Mouse (Mus musculus) testis, adult 2 months (tissue): Measurements from ENCODE around the gene Gm45208. TPM values are rescaled to one million over a fixed set of nuclear protein-coding genes. Genes with fewer than 3 reads are reported as not detected.

Source experiments
- H3K27ac ChIP-seq: fragments of 200-500 bp; 2 replicates; pipeline ENCODE4 v1.5.1; 2012; ENCODE audit warnings: low read depth, low read length; ENCODE audit not compliant: control insufficient read depth, insufficient read depth
- H3K27me3 ChIP-seq: fragments of 200-500 bp; 2 replicates; pipeline ENCODE4 v1.6.1; 2012; ENCODE audit warnings: mild to moderate bottlenecking, low read length, moderate library complexity; ENCODE audit not compliant: control insufficient read depth, insufficient read depth
- H3K36me3 ChIP-seq: fragments of 200-500 bp; 2 replicates; pipeline ENCODE4 v1.6.1; 2012; ENCODE audit warnings: mild to moderate bottlenecking, low read length; ENCODE audit not compliant: control insufficient read depth, insufficient read depth
- H3K4me1 ChIP-seq: fragments of 200-500 bp; 2 replicates; pipeline ENCODE4 v1.6.1; 2012; ENCODE audit warnings: low read length; ENCODE audit not compliant: control insufficient read depth, insufficient read depth
- H3K4me3 ChIP-seq: fragments of 200-500 bp; 2 replicates; pipeline ENCODE4 v1.5.1; 2012; ENCODE audit warnings: low read depth, mild to moderate bottlenecking, low read length, moderate library complexity, mixed read lengths; ENCODE audit not compliant: control insufficient read depth
- CTCF ChIP-seq: fragments of 200-500 bp; IDR thresholded peaks from 2 replicates; pipeline ENCODE4 v1.5.1; 2012; ENCODE audit warnings: low read depth, mild to moderate bottlenecking, inconsistent platforms, low read length, moderate library complexity; ENCODE audit not compliant: control insufficient read depth, insufficient read depth, insufficient replicate concordance
- POLR2A ChIP-seq: fragments of 200-500 bp; IDR thresholded peaks from 2 replicates; pipeline ENCODE4 v1.6.1; 2012; ENCODE audit warnings: low read depth, mild to moderate bottlenecking, inconsistent platforms, low read length, moderate library complexity; ENCODE audit not compliant: control insufficient read depth
- polyA plus RNA-seq: library from polyadenylated mRNA; depleted of rRNA; stranded (reverse); fragments of >200 nt; gene quantifications from 2 replicates; pipeline ENCODE4 v1.2.3, GENCODE M21; 2012; rRNA removed

Gm45208 gene
- polyA plus RNA-seq, 1 experiment = 0.32 TPM

DNA sequence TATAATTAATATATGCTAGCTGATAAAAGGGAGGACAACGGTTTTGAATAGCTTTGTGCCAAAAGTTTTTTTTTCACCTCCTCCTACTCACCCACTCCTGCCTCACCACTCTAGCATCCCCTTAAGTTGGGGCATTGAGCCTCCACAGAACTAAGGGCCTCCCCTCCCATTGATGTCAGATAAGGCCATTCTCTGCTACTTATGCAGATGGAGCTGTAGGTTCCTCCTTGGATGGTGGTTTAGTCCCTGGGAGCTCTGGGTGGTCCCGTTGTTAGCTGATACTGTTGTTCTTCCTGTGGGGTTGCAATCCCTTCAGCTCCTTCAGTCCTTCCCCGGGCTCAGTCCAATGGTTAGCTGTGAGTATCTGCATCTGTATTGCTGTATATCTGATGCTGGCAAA, 57.2 kb downstream of the Gm45208 start:
- H3K27ac ChIP-seq = 0 out of 2 replicates have a peak overlapping the region, but pooled peaks have one; percentile 13
- no peaks in the 10 kb centered on the region for H3K27me3 ChIP-seq
- H3K36me3 ChIP-seq = no peaks in the 10 kb centered on the region
- TF ChIP-seq POLR2A (no peak), CTCF (no peak)
- H3K4me1 ChIP-seq = no peaks in the 10 kb centered on the region
- no peak overlapping the region for H3K4me3 ChIP-seq

Other genes with a start within 250 kb of the Gm45208 start
- gene Foxp3, start 148.6 kb upstream of the Gm45208 start, polyA plus RNA-seq = 0.23 and 0.26 TPM in 2 replicates
- 3.0 and 3.1 TPM in 2 replicates for gene Ppp1r3f, start 148.0 kb upstream of the Gm45208 start, polyA plus RNA-seq
- gene Ccdc22, start 116.7 kb upstream of the Gm45208 start, polyA plus RNA-seq = 1.4 and 1.8 TPM in 2 replicates
- 0.09 and 0.11 TPM in 2 replicates for gene Cacna1f, start 115.2 kb upstream of the Gm45208 start, polyA plus RNA-seq
- gene Syp, start 83.8 kb upstream of the Gm45208 start, polyA plus RNA-seq = 0.28 and 0.33 TPM in 2 replicates
- gene Prickle3, start 65.0 kb upstream of the Gm45208 start, polyA plus RNA-seq = 1.1 and 1.5 TPM in 2 replicates
- gene Plp2, start 50.9 kb upstream of the Gm45208 start, polyA plus RNA-seq = 6.2 and 12.9 TPM in 2 replicates
- gene Magix, start 41.0 kb upstream of the Gm45208 start, polyA plus RNA-seq = 0.17 and 0.21 TPM in 2 replicates
- gene Gpkow, start 25.1 kb upstream of the Gm45208 start, polyA plus RNA-seq = 3.8 and 4.0 TPM in 2 replicates
- gene Wdr45, start 7.9 kb upstream of the Gm45208 start, polyA plus RNA-seq = 8.0 and 9.4 TPM in 2 replicates
- 1.5 and 2.8 TPM in 2 replicates for gene Praf2, start 6.2 kb downstream of the Gm45208 start, polyA plus RNA-seq
- 1.8 and 3.2 TPM in 2 replicates for gene Ccdc120, start 28.7 kb downstream of the Gm45208 start, polyA plus RNA-seq
- gene Tfe3, start 40.3 kb downstream of the Gm45208 start, polyA plus RNA-seq = 11.9 and 14.2 TPM in 2 replicates
- gene Gripap1, start 67.5 kb downstream of the Gm45208 start, polyA plus RNA-seq = 11.3 and 11.9 TPM in 2 replicates
- gene Kcnd1, start 100.0 kb downstream of the Gm45208 start, polyA plus RNA-seq = 0.79 and 1.3 TPM in 2 replicates
- gene Otud5, start 119.1 kb downstream of the Gm45208 start, polyA plus RNA-seq = 7.0 and 8.2 TPM in 2 replicates
- gene Pim2, start 156.0 kb downstream of the Gm45208 start, polyA plus RNA-seq = 4.5 and 4.6 TPM in 2 replicates
- gene Slc35a2, start 161.8 kb downstream of the Gm45208 start, polyA plus RNA-seq = 19.8 and 22.3 TPM in 2 replicates
- gene Pqbp1, start 177.0 kb downstream of the Gm45208 start, polyA plus RNA-seq = 6.9 and 7.2 TPM in 2 replicates
- 19.0 and 21.0 TPM in 2 replicates for gene Timm17b, start 177.1 kb downstream of the Gm45208 start, polyA plus RNA-seq
- gene Gm10491, start 185.6 kb downstream of the Gm45208 start, polyA plus RNA-seq = not detected in 2 replicates
- not detected in 2 replicates for gene Gm10490, start 187.3 kb downstream of the Gm45208 start, polyA plus RNA-seq
- 8.2 and 10.0 TPM in 2 replicates for gene Pcsk1n, start 197.6 kb downstream of the Gm45208 start, polyA plus RNA-seq
- 0.32 and 0.41 TPM in 2 replicates for gene Eras, start 206.4 kb downstream of the Gm45208 start, polyA plus RNA-seq
- gene Hdac6, start 225.6 kb downstream of the Gm45208 start, polyA plus RNA-seq = 63.1 and 65.4 TPM in 2 replicates